Mouse (Mus musculus): Measurements from ENCODE around the gene Cog2. TPM values are rescaled to one million over a fixed set of nuclear protein-coding genes. Genes with fewer than 3 reads are reported as not detected.

Cog2 gene
- 77.9 TPM for polyA plus RNA-seq (2017; shearing (Covaris generic))

DNA sequence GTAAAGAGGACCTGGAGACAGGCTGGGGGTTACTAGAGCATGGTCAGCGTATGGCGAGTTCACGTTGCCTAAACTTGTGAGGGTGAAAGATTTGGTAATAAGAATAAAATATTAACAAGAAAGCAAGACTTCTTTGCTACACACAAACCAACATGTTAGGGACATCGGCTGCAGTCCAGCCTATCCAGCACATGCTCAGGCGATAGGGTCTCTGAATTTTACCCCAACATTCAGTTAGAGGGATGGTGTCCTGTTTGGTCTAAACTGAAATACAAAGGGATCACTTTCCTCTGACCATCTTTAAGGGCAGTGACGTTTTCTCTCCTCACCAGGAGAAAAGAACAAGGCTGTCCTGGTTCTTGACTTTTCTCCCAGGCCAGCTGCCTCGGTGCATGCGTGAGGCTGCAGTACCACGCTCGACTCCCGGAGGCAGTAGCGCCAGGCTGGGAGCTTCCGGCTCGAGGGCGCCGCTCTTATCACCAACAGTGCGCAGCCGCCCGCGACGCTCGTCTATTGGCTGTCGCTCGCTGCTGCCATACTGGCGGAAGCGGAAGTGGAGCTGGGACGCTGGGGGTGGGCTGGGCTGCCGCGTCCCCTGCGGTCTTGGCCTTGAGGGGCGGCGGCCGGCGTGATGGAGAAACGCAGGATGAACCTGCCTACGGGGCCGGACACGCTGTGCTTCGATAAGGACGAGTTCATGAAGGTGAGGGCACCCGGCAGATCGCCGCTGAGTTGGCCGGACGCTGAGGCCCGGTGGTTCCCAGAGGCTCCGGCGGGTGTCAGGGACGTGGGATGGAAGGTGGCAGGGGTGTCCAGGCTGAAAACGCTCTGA lies at the start of gene Cog2:
Gene Cog2, plus strand, starts transcription at position 519 of the 832 bp plus-strand sequence.

DNA sequence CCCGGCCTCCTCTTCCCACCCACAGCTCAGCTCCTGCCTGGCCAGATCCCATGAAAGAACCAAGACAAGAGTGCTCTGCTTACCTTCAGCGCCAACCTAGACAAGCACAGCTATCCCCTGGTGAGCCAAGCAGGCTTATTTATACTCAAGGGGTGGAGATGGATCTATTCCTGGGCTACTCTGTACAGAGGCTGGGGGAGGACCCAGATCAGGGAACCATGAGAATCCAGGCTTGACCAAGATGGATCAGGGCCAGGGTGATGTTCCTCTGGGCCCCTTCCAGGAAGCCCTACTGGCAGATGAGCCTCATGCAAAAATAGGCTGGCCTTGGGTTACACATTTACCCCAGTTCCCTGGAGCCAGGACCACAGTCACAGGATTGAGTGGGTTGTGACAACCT lies 49.0 kb downstream of the Cog2 start, which contains the start of gene Agt:
Gene Agt, minus strand, starts transcription at position 114 of the 400 bp plus-strand sequence.

DNA sequence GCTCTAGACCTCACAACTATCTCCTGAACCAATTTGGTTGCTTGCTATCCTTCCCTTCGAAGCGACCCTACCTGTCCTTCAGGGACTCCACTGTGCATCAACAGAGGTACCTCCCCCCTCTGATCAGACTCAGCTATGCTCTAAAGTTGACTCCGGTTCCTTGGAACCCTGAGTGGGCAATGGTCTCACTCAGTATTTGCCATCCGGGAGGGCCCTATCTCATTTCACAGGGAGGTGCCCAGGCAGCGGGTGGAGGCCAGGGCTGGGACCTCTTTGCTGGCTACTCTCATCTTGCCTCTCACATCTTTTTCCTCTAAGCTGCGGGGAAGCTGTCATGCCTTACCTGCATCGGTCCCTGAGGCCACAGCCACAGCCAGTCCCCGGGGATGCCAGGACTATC lies 55.2 kb downstream of the Cog2 start, which contains the start of gene Capn9:
Gene Capn9, plus strand, starts transcription at position 301 of the 400 bp plus-strand sequence.

Other genes with a start within 250 kb of the Cog2 start
- not detected for gene Pgbd5, start 81.1 kb upstream of the Cog2 start, polyA plus RNA-seq (2017; shearing (Covaris generic))
- not detected for gene Agt, start 48.9 kb downstream of the Cog2 start, polyA plus RNA-seq (2017; shearing (Covaris generic))
- gene Capn9, start 55.3 kb downstream of the Cog2 start, polyA plus RNA-seq (2017; shearing (Covaris generic)) = not detected
- gene 2310022B05Rik, start 142.6 kb downstream of the Cog2 start, polyA plus RNA-seq (2017; shearing (Covaris generic)) = 1.6 TPM
- gene Ttc13, start 201.2 kb downstream of the Cog2 start, polyA plus RNA-seq (2017; shearing (Covaris generic)) = 39.2 TPM
- 27.6 TPM for gene Arv1, start 201.4 kb downstream of the Cog2 start, polyA plus RNA-seq (2017; shearing (Covaris generic))
- 1.1 TPM for gene Fam89a, start 231.1 kb downstream of the Cog2 start, polyA plus RNA-seq (2017; shearing (Covaris generic))